Mouse (Mus musculus) embryonic facial prominence, embryonic 15.5 days (tissue): ENCODE results near the gene Gm10337. TPM values are rescaled to one million over a fixed set of nuclear protein-coding genes. Genes with fewer than 3 reads are reported as not detected.

ENCODE experiments used
- ATAC-seq: fragments of 200-750 bp; cut with Nextera tagmentation; 2 replicates; pipeline ENCODE4 v1.8.0; 2017; ENCODE audit warnings: low read depth, moderate TSS enrichment; ENCODE audit not compliant: insufficient number of reproducible peaks, low FRiP score, low TSS enrichment
- H3K27ac ChIP-seq: fragments of 300-500 bp; sonication (generic); replicated peaks from 2 replicates; pipeline ENCODE4 v1.5.1; 2015; ENCODE audit warnings: mild to moderate bottlenecking, inconsistent platforms
- H3K27me3 ChIP-seq: fragments of 300-500 bp; sonication (generic); 2 replicates; pipeline ENCODE4 v1.6.1; 2015; ENCODE audit warnings: inconsistent platforms
- H3K36me3 ChIP-seq: fragments of 300-500 bp; sonication (generic); 2 replicates; pipeline ENCODE4 v1.6.1; 2015; ENCODE audit warnings: mild to moderate bottlenecking, inconsistent platforms
- H3K4me1 ChIP-seq: fragments of 300-500 bp; sonication (generic); 2 replicates; pipeline ENCODE4 v1.6.1; 2015; ENCODE audit warnings: inconsistent platforms
- H3K4me2 ChIP-seq: fragments of 300-500 bp; sonication (generic); replicated peaks from 2 replicates; pipeline ENCODE4 v1.6.1; 2015; ENCODE audit warnings: mild to moderate bottlenecking, inconsistent platforms
- H3K4me3 ChIP-seq: fragments of 300-500 bp; sonication (generic); replicated peaks from 2 replicates; pipeline ENCODE4 v1.5.1; 2015; ENCODE audit warnings: mild to moderate bottlenecking, inconsistent platforms
- H3K9ac ChIP-seq: fragments of 300-500 bp; sonication (generic); 2 replicates; pipeline ENCODE4 v1.6.1; 2015; ENCODE audit warnings: inconsistent platforms
- H3K9me3 ChIP-seq: fragments of 300-500 bp; sonication (generic); replicated peaks from 2 replicates; pipeline ENCODE4 v1.6.1; 2016; ENCODE audit warnings: inconsistent platforms
- WGBS: fragments of 180-500 bp; shearing (Covaris S2); methylation state at CpG from one replicate; pipeline ENCODE4 v1.1.7; 2015; 5-methylcytosine and 5-hydroxymethylcytosine counted together
- polyA plus RNA-seq: library from polyadenylated mRNA; unstranded; fragments of >200 nt; fragmentation: Nextera tagmentation; extraction: Ambion mirVana; gene quantifications from 2 replicates; pipeline ENCODE4 v1.2.1, GENCODE M21; 2015

Gm10337 gene
- polyA plus RNA-seq, 1 experiment from 2014 or later, result 5.1 TPM

GRCm38 (mm10) chr15:102510110-102510509 is 6.6 kb downstream of the Gm10337 start:
- Histone ChIP-seq H3K4me2 (peak overlapping the region; percentile 91), H3K27ac (peak overlapping the region; percentile 90), H3K36me3 (peaks cover 11% of the 10 kb centered on the region), H3K4me3 (peak overlapping the region; percentile 63), H3K27me3 (no peaks in the 10 kb centered on the region), H3K9ac (peak overlapping the region; percentile 44; the same call in 1 of the 2 replicates), H3K4me1 (peaks cover 42% of the 10 kb centered on the region), H3K9me3 (no peaks in the 10 kb centered on the region)
- WGBS, result 5% methylated on average over 9 of the region's 9 CpGs
- ATAC-seq, result peak; percentile 55; the same call in 1 of the 2 replicates

GRCm38 (mm10) chr15:102510590-102511284 is 7.2 kb downstream of the Gm10337 start:
- WGBS, result 2% methylated on average over 32 of the region's 34 CpGs
- Histone ChIP-seq H3K27me3 (no peaks in the 10 kb centered on the region), H3K27ac (peak overlapping the region; percentile 90), H3K4me3 (peak overlapping the region; percentile 63), H3K4me2 (peak overlapping the region; percentile 91), H3K9me3 (no peaks in the 10 kb centered on the region), H3K36me3 (peaks cover 6% of the 10 kb centered on the region; the same call in 1 of the 2 replicates), H3K4me1 (peaks cover 49% of the 10 kb centered on the region), H3K9ac (peak overlapping the region; percentile 44)
- peak; percentile 93 for ATAC-seq

DNA sequence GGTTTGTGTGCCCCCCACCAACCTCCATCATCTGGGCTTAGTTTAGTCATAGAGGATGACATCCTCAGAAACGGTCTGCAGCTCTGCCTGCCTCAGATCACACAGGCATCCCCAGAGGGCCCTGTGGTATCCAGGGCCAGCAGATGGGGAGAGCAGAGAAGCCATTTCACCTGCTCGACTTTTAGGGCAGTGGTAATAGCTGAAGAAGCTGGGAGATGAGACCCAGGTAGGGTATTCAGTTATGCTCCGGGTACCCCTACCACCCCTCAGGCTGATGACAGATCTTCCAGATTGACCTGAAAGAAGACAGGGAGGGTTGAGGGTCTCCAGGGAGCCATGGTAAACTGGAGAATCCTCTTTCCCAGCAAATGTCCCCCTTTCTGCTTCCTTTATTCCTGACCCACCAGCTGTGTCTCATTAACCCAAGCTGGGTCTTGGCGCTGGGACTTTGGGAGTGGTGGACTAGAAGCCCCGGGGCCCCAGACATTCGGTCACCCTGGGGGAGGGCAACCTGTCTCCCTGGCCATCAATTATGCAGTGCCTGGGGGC is 7.8 kb downstream of the Gm10337 start:
- 14% methylated on average over 6 of the region's 6 CpGs for WGBS
- no peak for ATAC-seq
- peak overlapping the region; percentile 90 for H3K27ac ChIP-seq
- peaks cover 6% of the 10 kb centered on the region; the same call in 1 of the 2 replicates for H3K36me3 ChIP-seq
- H3K9me3 ChIP-seq, result no peaks in the 10 kb centered on the region
- H3K4me3 ChIP-seq, result peak overlapping the region; percentile 63
- peaks cover 52% of the 10 kb centered on the region for H3K4me1 ChIP-seq
- no peaks in the 10 kb centered on the region for H3K27me3 ChIP-seq
- peak overlapping the region; percentile 91 for H3K4me2 ChIP-seq
- H3K9ac ChIP-seq, result no peak overlapping the region

DNA sequence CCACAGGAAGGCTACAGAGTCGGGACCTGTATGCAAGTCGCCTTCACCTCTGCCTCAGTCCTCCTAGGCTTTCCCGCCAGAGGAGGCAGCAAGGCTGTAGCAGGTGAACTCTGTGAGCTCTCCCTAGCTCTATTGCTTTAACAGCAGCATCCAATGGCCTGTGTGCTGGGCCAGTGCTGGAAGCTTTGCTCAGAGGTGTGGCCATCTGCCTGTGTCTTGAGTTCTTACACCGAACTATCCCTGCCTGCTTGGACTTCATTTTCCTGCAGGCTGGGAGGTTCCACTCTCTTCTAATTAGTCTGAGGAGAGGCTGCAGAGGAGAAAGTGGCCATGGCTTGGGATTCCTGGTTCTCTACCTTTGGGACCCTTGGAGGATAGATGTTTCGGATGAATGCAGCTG is 8.5 kb downstream of the Gm10337 start:
- no peak overlapping the region for H3K4me2 ChIP-seq
- peaks cover 53% of the 10 kb centered on the region for H3K4me1 ChIP-seq
- no peaks in the 10 kb centered on the region for H3K9me3 ChIP-seq
- no peak for ATAC-seq
- peaks cover 6% of the 10 kb centered on the region; the same call in 1 of the 2 replicates for H3K36me3 ChIP-seq
- no peak overlapping the region for H3K9ac ChIP-seq
- no peaks in the 10 kb centered on the region for H3K27me3 ChIP-seq
- WGBS, result 30% methylated on average over 5 of the region's 5 CpGs
- peak overlapping the region; percentile 90 for H3K27ac ChIP-seq
- H3K4me3 ChIP-seq, result no peak overlapping the region

DNA sequence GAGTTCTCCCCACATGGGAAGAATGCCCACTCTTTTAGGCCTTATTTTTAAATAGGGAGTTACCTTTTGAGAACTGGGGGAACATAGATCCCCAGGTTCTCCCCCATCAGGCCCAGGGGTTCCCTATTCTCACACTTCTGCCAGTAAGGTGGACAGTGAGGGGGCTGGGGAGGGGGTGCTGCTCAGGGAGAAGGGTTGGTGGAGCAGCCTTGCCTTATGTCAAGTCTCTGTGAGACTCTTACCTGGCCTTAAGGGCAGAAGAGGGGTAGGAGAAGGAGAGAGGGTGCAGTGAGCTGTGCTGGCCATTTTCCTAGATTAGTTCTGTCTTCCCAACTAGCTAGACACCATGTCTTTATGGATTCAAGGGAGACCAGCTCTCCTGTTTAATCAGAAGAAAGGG is 8.9 kb downstream of the Gm10337 start:
- no peak for ATAC-seq
- Histone ChIP-seq H3K9me3 (no peaks in the 10 kb centered on the region), H3K4me2 (no peak overlapping the region), H3K36me3 (peaks cover 6% of the 10 kb centered on the region; the same call in 1 of the 2 replicates), H3K4me1 (peaks cover 53% of the 10 kb centered on the region), H3K4me3 (no peak overlapping the region), H3K27me3 (no peaks in the 10 kb centered on the region), H3K9ac (no peak overlapping the region), H3K27ac (0 out of 2 replicates have a peak overlapping the region, but pooled peaks have one; percentile 90)

DNA sequence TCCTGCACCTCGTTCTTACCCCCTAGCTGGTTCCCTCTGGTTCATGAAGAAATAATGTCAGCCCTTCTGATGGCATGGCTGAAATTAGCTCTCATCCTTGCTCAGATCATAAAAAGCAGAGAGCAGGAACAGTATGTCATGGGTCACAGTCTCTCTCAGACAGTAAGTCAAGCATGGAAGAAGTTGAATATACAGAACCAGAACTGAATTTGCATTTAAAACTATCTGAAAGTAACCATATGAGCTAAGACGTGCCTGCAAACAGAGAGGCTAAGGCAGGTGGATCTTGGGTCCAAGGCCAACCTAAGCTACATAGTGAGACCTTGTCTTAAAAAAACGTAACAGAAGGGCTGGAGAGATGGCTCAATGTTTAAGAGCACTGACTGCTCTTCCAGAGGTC is 9.5 kb downstream of the Gm10337 start:
- Histone ChIP-seq H3K4me1 (peaks cover 53% of the 10 kb centered on the region), H3K36me3 (0 out of 2 replicates have a peak, but pooled peaks cover 3% of the 10 kb centered on the region), H3K27me3 (no peaks in the 10 kb centered on the region), H3K9me3 (no peaks in the 10 kb centered on the region), H3K4me3 (no peak overlapping the region), H3K4me2 (no peak overlapping the region), H3K9ac (no peak overlapping the region), H3K27ac (no peak overlapping the region)
- WGBS, result 71% methylated on average over 3 of the region's 3 CpGs
- ATAC-seq, result no peak

GRCm38 (mm10) chr15:102515261-102515660 is 11.7 kb downstream of the Gm10337 start:
- 0 out of 2 replicates have a peak, but pooled peaks cover under 1% of the 10 kb centered on the region for H3K36me3 ChIP-seq
- peak overlapping the region; percentile 63; the same call in 1 of the 2 replicates for H3K4me3 ChIP-seq
- no peak overlapping the region for H3K9ac ChIP-seq
- peak overlapping the region; percentile 95 for H3K4me2 ChIP-seq
- no peak overlapping the region for H3K27ac ChIP-seq
- H3K27me3 ChIP-seq, result no peaks in the 10 kb centered on the region
- 89% methylated on average over 2 of the region's 2 CpGs for WGBS
- ATAC-seq, result no peak
- H3K4me1 ChIP-seq, result peaks cover 59% of the 10 kb centered on the region
- H3K9me3 ChIP-seq, result no peaks in the 10 kb centered on the region

DNA sequence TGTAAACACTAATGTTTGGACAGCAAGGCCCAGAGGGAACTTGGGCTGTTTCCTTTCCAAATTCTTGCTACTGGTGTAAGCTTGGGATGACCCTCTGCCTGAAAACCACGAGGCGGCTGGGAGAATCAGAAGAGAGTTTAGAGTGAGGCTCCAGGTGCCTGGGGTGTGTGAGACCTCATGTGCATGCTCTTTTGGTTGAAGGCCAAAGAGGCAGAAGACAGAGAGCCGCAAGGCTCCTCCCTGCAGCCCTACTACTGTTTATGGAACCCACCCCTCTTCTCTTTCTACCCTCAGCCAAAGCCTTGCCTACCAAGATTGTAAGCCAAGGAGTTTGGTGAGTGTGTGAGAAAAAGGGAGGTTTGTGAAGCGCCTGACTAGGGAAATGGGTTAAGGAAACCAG is 12.3 kb downstream of the Gm10337 start:
- no peak for ATAC-seq
- Histone ChIP-seq H3K4me3 (peak overlapping the region; percentile 63), H3K4me1 (peaks cover 59% of the 10 kb centered on the region), H3K27ac (peak overlapping the region; percentile 100; the same call in 1 of the 2 replicates), H3K4me2 (peak overlapping the region; percentile 95), H3K9me3 (no peaks in the 10 kb centered on the region), H3K9ac (peak overlapping the region; percentile 50; the same call in 1 of the 2 replicates), H3K27me3 (no peaks in the 10 kb centered on the region), H3K36me3 (peaks cover 5% of the 10 kb centered on the region)
- 29% methylated on average over 4 of the region's 4 CpGs for WGBS

DNA sequence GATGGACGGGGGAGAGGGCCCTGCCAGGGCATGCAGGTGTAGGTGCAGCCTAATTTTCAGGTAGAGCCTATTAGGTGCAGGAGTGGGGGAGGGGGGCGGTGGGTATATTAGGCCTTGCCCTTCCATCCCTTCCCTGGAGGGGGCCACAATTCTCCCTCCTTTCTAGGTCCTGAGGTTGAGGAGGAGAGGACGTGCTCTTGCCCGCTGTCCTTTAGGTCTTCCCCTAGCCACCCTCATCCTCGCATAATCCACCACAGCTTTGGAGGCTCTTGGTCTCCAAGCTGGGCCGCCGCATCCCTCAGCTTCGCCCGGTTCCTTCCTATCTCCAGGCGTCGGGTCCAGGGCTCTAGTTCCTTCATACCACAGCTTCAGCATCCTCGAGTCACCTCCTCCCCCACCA is 12.8 kb downstream of the Gm10337 start:
- Histone ChIP-seq H3K4me3 (peak overlapping the region; percentile 63), H3K36me3 (peaks cover 10% of the 10 kb centered on the region), H3K4me1 (peaks cover 54% of the 10 kb centered on the region), H3K9ac (peak overlapping the region; percentile 50), H3K9me3 (no peaks in the 10 kb centered on the region), H3K27ac (peak overlapping the region; percentile 100), H3K4me2 (peak overlapping the region; percentile 95), H3K27me3 (no peaks in the 10 kb centered on the region)
- WGBS, result under 1% methylated on average over 12 of the region's 12 CpGs
- no peak for ATAC-seq

- Histone ChIP-seq H3K9me3 (no peaks in the 10 kb centered on the region), H3K27ac (peak within 1 kb of the TSS; percentile 100), H3K27me3 (no peaks in the 10 kb centered on the region), H3K4me1 (peaks cover 49% of the 10 kb centered on the region), H3K4me2 (peak within 1 kb of the TSS; percentile 95), H3K36me3 (peaks cover 16% of the 10 kb centered on the region), H3K9ac (peak within 1 kb of the TSS; percentile 50), H3K4me3 (peak within 1 kb of the TSS; percentile 63)
- WGBS, result under 1% methylated on average over 43 of the region's 43 CpGs
- no peak for ATAC-seq
Measured at GRCm38 (mm10) chr15:102516728-102517404, 13.3 kb downstream of the Gm10337 start, which contains the start of gene Map3k12. Gene Map3k12, minus strand, starts transcription at chr15:102517064.

DNA sequence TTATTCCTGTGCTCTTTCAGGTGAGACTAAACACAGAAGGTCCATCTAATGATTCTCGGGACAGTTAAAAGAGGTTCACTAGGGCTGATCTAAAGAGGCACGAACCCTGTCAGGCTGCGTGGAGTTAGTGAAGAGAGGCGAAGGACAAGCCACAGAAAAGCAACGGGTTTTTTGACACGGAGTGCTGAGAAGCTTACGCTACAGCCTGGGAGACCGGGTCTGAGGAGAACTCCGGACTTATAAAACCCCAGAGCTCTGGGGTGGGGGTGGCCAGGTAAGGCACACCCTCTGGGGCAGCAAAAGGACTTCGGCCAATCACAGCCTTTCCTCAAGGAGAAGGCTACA is 14.1 kb downstream of the Gm10337 start:
- peak overlapping the region; percentile 95 for H3K4me2 ChIP-seq
- no peak for ATAC-seq
- peak overlapping the region; percentile 50 for H3K9ac ChIP-seq
- H3K4me3 ChIP-seq, result peak overlapping the region; percentile 63
- no peaks in the 10 kb centered on the region for H3K27me3 ChIP-seq
- H3K27ac ChIP-seq, result peak overlapping the region; percentile 100
- H3K36me3 ChIP-seq, result peaks cover 23% of the 10 kb centered on the region
- H3K9me3 ChIP-seq, result no peaks in the 10 kb centered on the region
- 0% methylated on average over 10 of the region's 10 CpGs for WGBS
- peaks cover 41% of the 10 kb centered on the region for H3K4me1 ChIP-seq
